Mouse (Mus musculus) CH12.LX (cell line): ENCODE results near the gene Prm2. TPM values are rescaled to one million over a fixed set of nuclear protein-coding genes. Genes with fewer than 3 reads are reported as not detected.

Source experiments
- polyA plus RNA-seq: library from polyadenylated mRNA; unstranded; fragments of >175 nt; gene quantifications from 2 replicates; pipeline ENCODE4 v1.2.1, GENCODE M21; 2012; ENCODE audit warnings: low read depth; ENCODE audit not compliant: insufficient read length
- total RNA-seq, 2 experiments: library from RNA; depleted of rRNA; stranded (reverse); fragments of 300-350 nt in 1 of 2; fragments of >200 nt in 1 of 2; gene quantifications; 2 replicates each; pipeline ENCODE4 v1.2.3; 2012 to 2014

Prm2 gene
- total and polyA plus RNA-seq, 3 experiments = not detected

Other genes starting within 250 kb of the Prm2 start
- gene Socs1, start 10.6 kb downstream of the Prm2 start, total RNA-seq (2012; rRNA removed) = 26.1 and 29.1 TPM in 2 replicates
- gene Socs1, start 10.6 kb downstream of the Prm2 start, total RNA-seq (2014; rRNA removed) = 17.3 and 18.8 TPM in 2 replicates
- 23.0 and 27.6 TPM in 2 replicates for gene Socs1, start 10.6 kb downstream of the Prm2 start, polyA plus RNA-seq
- 0.25 TPM in 1 of 2 replicates, not detected in the other for gene Tnp2, start 7.5 kb downstream of the Prm2 start, total RNA-seq (2012; rRNA removed)
- not detected in 2 replicates for gene Tnp2, start 7.5 kb downstream of the Prm2 start, total RNA-seq (2014; rRNA removed)
- gene Tnp2, start 7.5 kb downstream of the Prm2 start, polyA plus RNA-seq = 0.43 TPM in 1 of 2 replicates, not detected in the other
- not detected in 2 replicates for gene Prm3, start 5.2 kb downstream of the Prm2 start, total RNA-seq (2012; rRNA removed)
- not detected in 2 replicates for gene Prm3, start 5.2 kb downstream of the Prm2 start, total RNA-seq (2014; rRNA removed)
- not detected in 2 replicates for gene Prm3, start 5.2 kb downstream of the Prm2 start, polyA plus RNA-seq
- gene Prm1, start 9.7 kb upstream of the Prm2 start, total RNA-seq (2012; rRNA removed) = not detected in 2 replicates
- gene Prm1, start 9.7 kb upstream of the Prm2 start, total RNA-seq (2014; rRNA removed) = not detected in 2 replicates
- gene Prm1, start 9.7 kb upstream of the Prm2 start, polyA plus RNA-seq = not detected in 2 replicates
- not detected in 2 replicates for gene Gm11172, start 16.8 kb upstream of the Prm2 start, total RNA-seq (2012; rRNA removed)
- not detected in 2 replicates for gene Gm11172, start 16.8 kb upstream of the Prm2 start, total RNA-seq (2014; rRNA removed)
- not detected in 2 replicates for gene Gm11172, start 16.8 kb upstream of the Prm2 start, polyA plus RNA-seq
- 6.8 and 7.7 TPM in 2 replicates for gene Rmi2, start 38.9 kb upstream of the Prm2 start, total RNA-seq (2012; rRNA removed)
- 7.5 and 9.3 TPM in 2 replicates for gene Rmi2, start 38.9 kb upstream of the Prm2 start, total RNA-seq (2014; rRNA removed)
- gene Rmi2, start 38.9 kb upstream of the Prm2 start, polyA plus RNA-seq = 12.1 and 13.8 TPM in 2 replicates